Mouse (Mus musculus): ENCODE results near the gene Fgfr2.

Gene Fgfr2

GRCm38 (mm10) chr7:133008663-133009062, 114.5 kb downstream of the Fgfr2 start:
- no peak for DNase-seq (ENCODE audit: low read depth, low spot score)

GRCm38 (mm10) chr7:133007343-133007742, 115.8 kb downstream of the Fgfr2 start:
- no peak for DNase-seq (ENCODE audit: low read depth, low spot score)

- no peak for DNase-seq (ENCODE audit: low read depth, low spot score)
These were observed 117.4 kb downstream of the Fgfr2 start for GRCm38 (mm10) chr7:133005772-133006171.

GRCm38 (mm10) chr7:133003421-133003820, 119.7 kb downstream of the Fgfr2 start:
- DNase-seq (ENCODE audit: low read depth, low spot score): peak; percentile 37

- no peak for DNase-seq (ENCODE audit: low read depth, low spot score)
These were observed 120.9 kb downstream of the Fgfr2 start for GRCm38 (mm10) chr7:133002271-133002670.

- DNase-seq (ENCODE audit: low read depth, low spot score): no peak
These were observed 121.8 kb downstream of the Fgfr2 start for GRCm38 (mm10) chr7:133001388-133001787.

GRCm38 (mm10) chr7:132999061-132999460, 124.1 kb downstream of the Fgfr2 start:
- no peak for DNase-seq (ENCODE audit: low read depth, low spot score)

GRCm38 (mm10) chr7:132998639-132999038, 124.5 kb downstream of the Fgfr2 start:
- DNase-seq (ENCODE audit: low read depth, low spot score): no peak

- DNase-seq (ENCODE audit: low read depth, low spot score): no peak
These were observed 126.8 kb downstream of the Fgfr2 start for GRCm38 (mm10) chr7:132996391-132996790.

- no peak for DNase-seq (ENCODE audit: low read depth, low spot score)
These were observed 128.4 kb downstream of the Fgfr2 start for GRCm38 (mm10) chr7:132994628-132995191.

GRCm38 (mm10) chr7:132994120-132994519, 129.0 kb downstream of the Fgfr2 start:
- no peak for DNase-seq (ENCODE audit: low read depth, low spot score)

- DNase-seq (ENCODE audit: low read depth, low spot score): no peak
These were observed 130.1 kb downstream of the Fgfr2 start for GRCm38 (mm10) chr7:132992967-132993615.

- DNase-seq (ENCODE audit: low read depth, low spot score): no peak
These were observed 131.8 kb downstream of the Fgfr2 start for GRCm38 (mm10) chr7:132991240-132991900.

GRCm38 (mm10) chr7:132989839-132990238, 133.3 kb downstream of the Fgfr2 start:
- DNase-seq (ENCODE audit: low read depth, low spot score): no peak

- DNase-seq (ENCODE audit: low read depth, low spot score): no peak
These were observed 140.5 kb downstream of the Fgfr2 start for GRCm38 (mm10) chr7:132982639-132983038.

GRCm38 (mm10) chr7:132977981-132978380, 145.2 kb downstream of the Fgfr2 start:
- DNase-seq (ENCODE audit: low read depth, low spot score): no peak

- no peak for DNase-seq (ENCODE audit: low read depth, low spot score)
These were observed 147.1 kb downstream of the Fgfr2 start for GRCm38 (mm10) chr7:132976079-132976478.

GRCm38 (mm10) chr7:132972079-132972478, 151.1 kb downstream of the Fgfr2 start:
- no peak for DNase-seq (ENCODE audit: low read depth, low spot score)

- DNase-seq (ENCODE audit: low read depth, low spot score): no peak
These were observed 157.4 kb downstream of the Fgfr2 start for GRCm38 (mm10) chr7:132965707-132966106.

- DNase-seq (ENCODE audit: low read depth, low spot score): no peak
These were observed 158.8 kb downstream of the Fgfr2 start for GRCm38 (mm10) chr7:132964395-132964794.

GRCm38 (mm10) chr7:132950613-132951012, 172.5 kb downstream of the Fgfr2 start:
- DNase-seq (ENCODE audit: low read depth, low spot score): no peak

- no peak for DNase-seq (ENCODE audit: low read depth, low spot score)
These were observed 173.2 kb downstream of the Fgfr2 start for GRCm38 (mm10) chr7:132949968-132950367.

- no peak for DNase-seq (ENCODE audit: low read depth, low spot score)
These were observed 182.6 kb downstream of the Fgfr2 start for GRCm38 (mm10) chr7:132940569-132940968.
